Mouse (Mus musculus) lung, adult 2 months (tissue): ENCODE data around the gene Mob1b. TPM values are rescaled to one million over a fixed set of nuclear protein-coding genes. Genes with fewer than 3 reads are reported as not detected.

Source experiments
- DNase-seq: peaks from one replicate; pipeline ENCODE4 v3.0.0; 2022
- H3K4me1 ChIP-seq: fragments of 200-500 bp; 2 replicates; pipeline ENCODE4 v1.6.1; 2011; ENCODE audit warnings: low read length; ENCODE audit not compliant: control insufficient read depth, insufficient read depth
- H3K4me3 ChIP-seq: fragments of 200-500 bp; replicated peaks from 2 replicates; pipeline ENCODE3; 2011; ENCODE audit warnings: low read depth, mild to moderate bottlenecking, control low read depth, low read length; ENCODE audit errors: extremely low read depth
- CTCF ChIP-seq: fragments of 200-500 bp; IDR thresholded peaks from 2 replicates; pipeline ENCODE4 v1.5.1; 2011; ENCODE audit warnings: mild to moderate bottlenecking, low read length, control low read depth; ENCODE audit not compliant: insufficient read depth
- POLR2A ChIP-seq: fragments of 200-500 bp; IDR thresholded peaks from 2 replicates; pipeline ENCODE4 v1.6.1; 2011; ENCODE audit warnings: low read depth, mild to moderate bottlenecking, control low read depth, low read length, borderline replicate concordance; ENCODE audit errors: extremely low read depth
- WGBS: fragments of 180-500 bp; shearing (Covaris S2); methylation state at CpG from one replicate; pipeline ENCODE4 v1.1.7; 2018; 5-methylcytosine and 5-hydroxymethylcytosine counted together
- polyA plus RNA-seq: library from polyadenylated mRNA; depleted of rRNA; stranded (reverse); fragments of >200 nt; gene quantifications from 2 replicates; pipeline ENCODE4 v1.2.3, GENCODE M21; 2012; rRNA removed

Mob1b gene
- 3.2 and 7.1 TPM in 2 replicates for polyA plus RNA-seq

DNA sequence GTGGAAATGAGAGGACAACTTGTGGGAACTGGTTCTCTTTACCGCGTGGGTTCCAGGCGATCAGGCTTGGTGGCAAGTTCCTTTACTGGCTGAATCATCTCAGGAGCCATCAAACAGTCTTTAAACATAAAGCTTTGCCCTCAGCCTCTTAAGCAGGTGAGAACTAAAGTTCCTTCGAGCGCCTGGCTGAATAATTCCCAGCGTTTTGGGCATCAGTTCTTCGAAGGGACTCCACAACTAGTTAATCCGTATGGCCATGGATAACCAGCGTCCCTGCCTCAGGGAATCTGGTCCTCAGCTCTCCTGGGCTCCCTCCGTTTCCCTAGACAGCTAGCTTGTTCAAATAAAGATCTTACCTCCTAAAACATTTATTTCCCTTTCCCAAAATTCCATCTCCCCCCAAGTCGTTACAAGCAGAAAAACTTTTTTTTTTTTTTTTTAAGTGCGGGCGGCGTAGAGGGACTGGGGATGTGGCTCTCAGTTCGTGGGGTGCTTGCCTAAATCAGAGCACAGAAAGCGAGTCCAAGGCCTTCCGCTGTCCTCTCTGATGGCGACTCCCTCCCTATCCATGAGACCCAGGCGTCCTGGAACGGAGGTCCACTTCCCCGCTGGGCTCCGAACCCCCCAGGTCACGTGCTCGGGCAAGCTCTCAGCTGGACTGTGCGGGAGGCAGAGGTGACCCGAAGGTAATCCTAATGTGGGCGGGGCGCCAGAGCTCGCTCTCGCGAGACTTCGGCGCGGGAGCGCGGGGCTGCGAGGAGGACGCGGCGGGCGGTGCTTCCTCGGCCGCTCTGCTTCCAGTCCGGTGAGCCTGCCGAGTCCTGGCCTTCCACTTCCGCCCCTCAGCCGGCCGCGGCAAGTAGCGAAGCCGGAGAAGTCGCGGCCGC, at the start of gene Mob1b:
Mob1b (plus strand) TSS at position 740 of the 887 bp plus-strand sequence.
- Histone ChIP-seq H3K4me3 (peak within 1 kb of the TSS; percentile 98), H3K4me1 (peaks cover 15% of the 10 kb centered on the region)
- under 1% methylated on average over 54 of the region's 54 CpGs for WGBS
- TF ChIP-seq POLR2A, result peak; percentile 87
- TF ChIP-seq CTCF, result no peak
- DNase-seq, result peak; percentile 98

GRCm38 (mm10) chr5:88674703-88675442, 45.8 kb upstream of the Mob1b start:
- no peak for DNase-seq
- TF ChIP-seq CTCF (no peak), POLR2A (no peak)
- WGBS, result under 1% methylated on average over 43 of the region's 47 CpGs
- H3K4me1 ChIP-seq, result peaks cover 7% of the 10 kb centered on the region; the same call in 1 of the 2 replicates
- H3K4me3 ChIP-seq, result peak overlapping the region; percentile 82

GRCm38 (mm10) chr5:88675443-88676387, 44.9 kb upstream of the Mob1b start, which contains the start of gene Grsf1:
Gene Grsf1 (minus strand): TSS chr5:88676171.
- TF ChIP-seq CTCF, result no peak
- TF ChIP-seq POLR2A, result 0 out of 2 replicates have a peak, but pooled peaks have one; percentile 28
- peak; percentile 90 for DNase-seq
- under 1% methylated on average over 112 of the region's 127 CpGs for WGBS
- Histone ChIP-seq H3K4me3 (peak within 1 kb of the TSS; percentile 82), H3K4me1 (peaks cover 7% of the 10 kb centered on the region; the same call in 1 of the 2 replicates)

DNA sequence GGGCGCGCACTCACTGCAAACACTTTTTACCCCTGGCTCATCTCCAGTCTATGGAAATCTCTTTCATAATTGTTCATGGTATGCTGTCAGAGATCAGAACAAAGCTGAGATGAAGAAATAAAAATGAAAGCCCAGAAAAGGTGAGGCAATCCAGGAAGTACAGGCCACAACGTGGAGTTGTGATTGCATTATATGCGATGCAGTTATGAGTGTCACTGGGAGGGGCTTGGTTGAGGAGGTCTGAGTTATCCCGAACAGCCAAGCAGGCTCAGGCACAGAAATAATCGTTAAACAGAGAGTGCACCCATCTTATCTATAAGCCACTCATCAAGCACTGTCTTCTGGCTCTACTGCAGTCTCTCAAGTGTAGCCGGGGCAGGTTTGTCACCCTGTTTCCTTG, 41.7 kb upstream of the Mob1b start:
- peaks cover 7% of the 10 kb centered on the region; the same call in 1 of the 2 replicates for H3K4me1 ChIP-seq
- no peak for DNase-seq
- H3K4me3 ChIP-seq, result no peak overlapping the region
- 32% methylated on average over 7 of the region's 7 CpGs for WGBS
- TF ChIP-seq POLR2A, result no peak
- no peak for TF ChIP-seq CTCF

DNA sequence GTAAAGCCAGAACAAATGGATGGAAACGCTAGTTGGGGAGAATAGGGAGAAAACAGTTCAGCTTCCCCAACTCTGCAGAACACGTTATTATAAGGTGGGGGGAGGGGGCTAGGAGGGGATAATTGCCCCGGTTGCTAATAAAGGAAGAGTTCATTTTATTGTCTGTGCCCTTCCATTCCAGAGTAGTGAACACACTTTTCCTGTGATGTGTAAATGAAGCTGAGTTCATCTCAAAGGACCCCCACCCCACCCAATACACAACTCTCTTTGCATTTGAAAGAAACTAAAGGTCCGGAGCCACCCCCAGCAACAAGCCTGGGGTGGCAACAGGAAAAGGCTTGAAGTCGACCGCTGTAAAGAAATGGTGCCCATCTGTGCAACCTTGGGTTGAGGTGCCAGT, 41.3 kb upstream of the Mob1b start:
- DNase-seq, result no peak
- TF ChIP-seq POLR2A, result no peak
- TF ChIP-seq CTCF, result no peak
- 30% methylated on average over 6 of the region's 6 CpGs for WGBS
- peaks cover 6% of the 10 kb centered on the region; the same call in 1 of the 2 replicates for H3K4me1 ChIP-seq
- H3K4me3 ChIP-seq, result no peak overlapping the region

GRCm38 (mm10) chr5:88680567-88680966, 40.1 kb upstream of the Mob1b start:
- no peak for DNase-seq
- H3K4me3 ChIP-seq, result no peak overlapping the region
- TF ChIP-seq POLR2A (no peak), CTCF (no peak)
- H3K4me1 ChIP-seq, result no peaks in the 10 kb centered on the region
- 91% methylated on average over 6 of the region's 6 CpGs for WGBS

DNA sequence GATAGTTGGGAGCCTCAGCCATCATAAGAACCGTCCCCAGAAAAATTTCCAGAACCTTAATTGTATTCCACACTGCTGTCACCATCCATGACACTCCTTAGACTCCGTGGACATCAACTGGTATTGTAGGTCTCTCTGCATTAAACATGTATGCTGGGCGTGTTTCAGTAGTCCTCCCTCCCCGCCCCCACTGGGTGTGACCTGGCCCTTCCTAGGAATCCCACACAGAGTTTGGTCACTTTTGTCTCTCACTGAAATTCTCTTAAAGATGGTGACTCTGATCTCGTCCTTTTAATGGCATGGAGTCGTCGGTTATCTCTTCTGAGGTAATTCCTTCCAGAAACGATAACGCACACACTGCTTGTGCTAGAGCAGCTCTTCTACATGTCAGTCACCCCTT, 36.9 kb upstream of the Mob1b start:
- no peak for DNase-seq
- H3K4me1 ChIP-seq, result no peaks in the 10 kb centered on the region
- no peak overlapping the region for H3K4me3 ChIP-seq
- no peak for TF ChIP-seq POLR2A
- TF ChIP-seq CTCF, result no peak
- 79% methylated on average over 9 of the region's 9 CpGs for WGBS

DNA sequence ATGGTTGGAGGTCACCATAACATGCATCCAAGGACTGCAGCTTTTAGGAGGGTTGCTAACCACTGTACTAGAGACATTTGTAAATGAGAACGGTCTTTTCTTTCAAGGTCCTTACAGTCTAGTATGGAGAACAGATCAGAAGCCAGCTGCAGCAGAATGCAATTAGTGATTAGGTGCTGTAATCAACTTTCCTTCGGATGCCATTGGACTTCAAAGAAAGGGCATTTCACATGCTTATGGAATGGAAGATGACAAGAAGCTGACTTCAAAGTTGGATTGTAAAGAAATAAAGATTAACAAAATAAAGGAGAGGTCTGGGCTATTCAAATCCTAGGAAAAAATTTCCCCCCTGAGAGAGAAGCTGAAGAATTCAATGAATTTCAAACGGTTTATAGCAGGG, 36.4 kb upstream of the Mob1b start:
- no peak for DNase-seq
- 38% methylated on average over 3 of the region's 3 CpGs for WGBS
- TF ChIP-seq POLR2A (no peak), CTCF (no peak)
- Histone ChIP-seq H3K4me3 (no peak overlapping the region), H3K4me1 (no peaks in the 10 kb centered on the region)
